Mouse (Mus musculus): ENCODE data around the gene Kank2. TPM values are rescaled to one million over a fixed set of nuclear protein-coding genes. Genes with fewer than 3 reads are reported as not detected.

Gene Kank2
- 13.8 TPM for polyA plus RNA-seq (2014; fragmentation: Illumina TruSeq; extraction: RNeasy Lipid Tissue Mini Kit (QIAGEN cat#74804); ENCODE audit: low read depth, low replicate concordance)

GRCm38 (mm10) chr9:21798345-21799009, at the start of gene Kank2:
Kank2 (minus strand) TSS chr9:21798744.

GRCm38 (mm10) chr9:21835258-21835912, 36.8 kb upstream of the Kank2 start, which contains the start of gene Angptl8:
Angptl8 (plus strand) TSS chr9:21835510.

GRCm38 (mm10) chr9:21760155-21761088, 38.1 kb downstream of the Kank2 start, which contains the start of gene Spc24:
Spc24 (minus strand) TSS chr9:21760303.

GRCm38 (mm10) chr9:21723377-21724146, 75.0 kb downstream of the Kank2 start, which contains the start of gene Ldlr:
Ldlr (plus strand) TSS chr9:21723483.

Other genes starting within 250 kb of the Kank2 start
- 78.3 TPM for gene Timm29, start 206.0 kb downstream of the Kank2 start, polyA plus RNA-seq (2014; fragmentation: Illumina TruSeq; extraction: RNeasy Lipid Tissue Mini Kit (QIAGEN cat#74804); ENCODE audit: low read depth, low replicate concordance)
- 9.4 TPM for gene Yipf2, start 205.9 kb downstream of the Kank2 start, polyA plus RNA-seq (2014; fragmentation: Illumina TruSeq; extraction: RNeasy Lipid Tissue Mini Kit (QIAGEN cat#74804); ENCODE audit: low read depth, low replicate concordance)
- gene Smarca4, start 182.6 kb downstream of the Kank2 start, polyA plus RNA-seq (2014; fragmentation: Illumina TruSeq; extraction: RNeasy Lipid Tissue Mini Kit (QIAGEN cat#74804); ENCODE audit: low read depth, low replicate concordance) = 5.7 TPM
- 37.2 TPM for gene Ldlr, start 75.3 kb downstream of the Kank2 start, polyA plus RNA-seq (2014; fragmentation: Illumina TruSeq; extraction: RNeasy Lipid Tissue Mini Kit (QIAGEN cat#74804); ENCODE audit: low read depth, low replicate concordance)
- gene Spc24, start 38.4 kb downstream of the Kank2 start, polyA plus RNA-seq (2014; fragmentation: Illumina TruSeq; extraction: RNeasy Lipid Tissue Mini Kit (QIAGEN cat#74804); ENCODE audit: low read depth, low replicate concordance) = 0.58 TPM
- gene Angptl8, start 36.8 kb upstream of the Kank2 start, polyA plus RNA-seq (2014; fragmentation: Illumina TruSeq; extraction: RNeasy Lipid Tissue Mini Kit (QIAGEN cat#74804); ENCODE audit: low read depth, low replicate concordance) = not detected
- gene Dock6, start 53.9 kb upstream of the Kank2 start, polyA plus RNA-seq (2014; fragmentation: Illumina TruSeq; extraction: RNeasy Lipid Tissue Mini Kit (QIAGEN cat#74804); ENCODE audit: low read depth, low replicate concordance) = 2.9 TPM
- gene Rab3d, start 119.4 kb upstream of the Kank2 start, polyA plus RNA-seq (2014; fragmentation: Illumina TruSeq; extraction: RNeasy Lipid Tissue Mini Kit (QIAGEN cat#74804); ENCODE audit: low read depth, low replicate concordance) = 14.0 TPM
- gene Ccdc159, start 128.7 kb upstream of the Kank2 start, polyA plus RNA-seq (2014; fragmentation: Illumina TruSeq; extraction: RNeasy Lipid Tissue Mini Kit (QIAGEN cat#74804); ENCODE audit: low read depth, low replicate concordance) = 0.99 TPM
- gene Tmem205, start 128.8 kb upstream of the Kank2 start, polyA plus RNA-seq (2014; fragmentation: Illumina TruSeq; extraction: RNeasy Lipid Tissue Mini Kit (QIAGEN cat#74804); ENCODE audit: low read depth, low replicate concordance) = 8.9 TPM
- gene Plppr2, start 138.3 kb upstream of the Kank2 start, polyA plus RNA-seq (2014; fragmentation: Illumina TruSeq; extraction: RNeasy Lipid Tissue Mini Kit (QIAGEN cat#74804); ENCODE audit: low read depth, low replicate concordance) = 2.2 TPM
- 10.1 TPM for gene Swsap1, start 157.0 kb upstream of the Kank2 start, polyA plus RNA-seq (2014; fragmentation: Illumina TruSeq; extraction: RNeasy Lipid Tissue Mini Kit (QIAGEN cat#74804); ENCODE audit: low read depth, low replicate concordance)
- gene Epor, start 164.8 kb upstream of the Kank2 start, polyA plus RNA-seq (2014; fragmentation: Illumina TruSeq; extraction: RNeasy Lipid Tissue Mini Kit (QIAGEN cat#74804); ENCODE audit: low read depth, low replicate concordance) = not detected
- 2.8 TPM for gene Rgl3, start 190.7 kb upstream of the Kank2 start, polyA plus RNA-seq (2014; fragmentation: Illumina TruSeq; extraction: RNeasy Lipid Tissue Mini Kit (QIAGEN cat#74804); ENCODE audit: low read depth, low replicate concordance)
- gene Ccdc151, start 203.9 kb upstream of the Kank2 start, polyA plus RNA-seq (2014; fragmentation: Illumina TruSeq; extraction: RNeasy Lipid Tissue Mini Kit (QIAGEN cat#74804); ENCODE audit: low read depth, low replicate concordance) = 0.76 TPM
- 10.0 TPM for gene Prkcsh, start 204.1 kb upstream of the Kank2 start, polyA plus RNA-seq (2014; fragmentation: Illumina TruSeq; extraction: RNeasy Lipid Tissue Mini Kit (QIAGEN cat#74804); ENCODE audit: low read depth, low replicate concordance)